Comparison of ENCODE assay signal across 25 mouse cellular contexts in genomic region chr5:20010210-20010609, GRCm38 (mm10).
"Had no signal": no experiment of that assay in that cellular context is flagged by ENCODE, and none has a peak within 500 bp of the region (broad histone marks: within the 10 kb centered on the region; RNA-seq: fewer than 3 reads in every experiment).

No protein-coding gene starts in this region.

- DNase-seq: gastrocnemius, postnatal 14 days; gastrocnemius, postnatal 36 days; heart, adult 11 months; heart, adult 2 months; heart, postnatal 14 days; heart, postnatal 36 days; kidney, adult 11 months; kidney, adult 2 months; kidney, adult 9 months; kidney, postnatal 14 days; kidney, postnatal 36 days; layer of hippocampus, adult 9-11 months; layer of hippocampus, postnatal 36 days; left cerebral cortex, postnatal 4 days had no signal

- H3K4me2 ChIP-seq: heart, embryonic 11.5 days; heart, embryonic 13.5 days; heart, embryonic 15.5 days; hindbrain, embryonic 13.5 days; hindbrain, embryonic 15.5 days; kidney, embryonic 15.5 days; limb, embryonic 13.5 days; limb, embryonic 15.5 days had no signal

- H3K4me3 ChIP-seq: heart, adult 2 months; heart, embryonic 13.5 days; heart, embryonic 15.5 days; hindbrain, embryonic 13.5 days; hindbrain, embryonic 15.5 days; kidney, embryonic 15.5 days; limb, embryonic 13.5 days; limb, embryonic 15.5 days had no signal

- H3K36me3 ChIP-seq: heart, embryonic 13.5 days; heart, embryonic 15.5 days; hindbrain, embryonic 15.5 days; kidney, embryonic 15.5 days; limb, embryonic 13.5 days; limb, embryonic 15.5 days had no signal

- H3K9me3 ChIP-seq: heart, embryonic 13.5 days; heart, embryonic 15.5 days; hindbrain, embryonic 13.5 days; hindbrain, embryonic 15.5 days; limb, embryonic 13.5 days; limb, embryonic 15.5 days had no signal

- ATAC-seq: hindbrain, postnatal 0 days; intestine, embryonic 16.5 days had no signal

- H3K27ac ChIP-seq: heart, adult 2 months; heart, embryonic 13.5 days; heart, embryonic 15.5 days; hindbrain, embryonic 13.5 days; hindbrain, embryonic 15.5 days; hindbrain, postnatal 0 days; kidney, embryonic 15.5 days; kidney, postnatal 0 days; limb, embryonic 13.5 days; limb, embryonic 15.5 days had no signal

- H3K9ac ChIP-seq: heart, embryonic 13.5 days; heart, embryonic 15.5 days; hindbrain, embryonic 13.5 days; hindbrain, embryonic 15.5 days; kidney, embryonic 15.5 days; limb, embryonic 13.5 days; limb, embryonic 15.5 days had no signal

- H3K4me1 ChIP-seq: heart, embryonic 13.5 days; heart, embryonic 15.5 days; hindbrain, embryonic 13.5 days; hindbrain, embryonic 15.5 days; kidney, embryonic 15.5 days; limb, embryonic 13.5 days; limb, embryonic 15.5 days had no signal

- H3K27me3 ChIP-seq: heart, embryonic 13.5 days; heart, embryonic 15.5 days; hindbrain, embryonic 13.5 days; hindbrain, embryonic 15.5 days; kidney, embryonic 15.5 days; limb, embryonic 13.5 days; limb, embryonic 15.5 days had no signal
